Mouse (Mus musculus) neural tube, embryonic 11.5 days (tissue): ENCODE results near the gene Naa38. TPM values are rescaled to one million over a fixed set of nuclear protein-coding genes. Genes with fewer than 3 reads are reported as not detected.
A peak's percentile ranks its signal among the peaks of the same experiment; 100 is the strongest.
"Not testable (repeated sequence)": the region's sequence is repeated elsewhere in the genome, so short reads cannot be mapped to it uniquely, and the experiment has no call there.

Source experiments
- ATAC-seq: fragments of 200-750 bp; cut with Nextera tagmentation; 2 replicates; pipeline ENCODE4 v1.8.0; 2017; ENCODE audit warnings: moderate number of reproducible peaks, mild to moderate bottlenecking, moderate TSS enrichment, moderate library complexity; ENCODE audit not compliant: insufficient read depth, low FRiP score, low TSS enrichment
- DNase-seq: peaks from one replicate; pipeline ENCODE4 v3.0.0-alpha.2; 2015; ENCODE audit warnings: low spot score
- H3K27ac ChIP-seq: fragments of 300-500 bp; sonication (generic); 2 replicates; pipeline ENCODE4 v1.5.1; 2014; ENCODE audit warnings: low read depth, mild to moderate bottlenecking, low read length
- H3K27me3 ChIP-seq: fragments of 300-500 bp; sonication (generic); 2 replicates; pipeline ENCODE4 v1.6.1; 2014; ENCODE audit warnings: mild to moderate bottlenecking, low read length, mixed read lengths; ENCODE audit not compliant: control insufficient read depth, insufficient read depth
- H3K36me3 ChIP-seq: fragments of 300-500 bp; sonication (generic); 2 replicates; pipeline ENCODE4 v1.6.1; 2014; ENCODE audit warnings: mild to moderate bottlenecking, low read length, moderate library complexity, mixed read lengths; ENCODE audit not compliant: control insufficient read depth, insufficient read depth
- H3K4me1 ChIP-seq: fragments of 300-500 bp; sonication (generic); 2 replicates; pipeline ENCODE4 v1.6.1; 2014; ENCODE audit warnings: low read length, mixed read lengths; ENCODE audit not compliant: control insufficient read depth, insufficient read depth
- H3K4me2 ChIP-seq: fragments of 300-500 bp; sonication (generic); 2 replicates; pipeline ENCODE4 v1.6.1; 2014; ENCODE audit warnings: low read depth, mild to moderate bottlenecking, moderate library complexity
- H3K4me3 ChIP-seq: fragments of 300-500 bp; sonication (generic); 2 replicates; pipeline ENCODE4 v1.5.1; 2014; ENCODE audit warnings: low read depth, low read length
- H3K9ac ChIP-seq: fragments of 300-500 bp; sonication (generic); 2 replicates; pipeline ENCODE4 v1.6.1; 2014; ENCODE audit warnings: mild to moderate bottlenecking, low read length
- H3K9me3 ChIP-seq: fragments of 300-500 bp; sonication (generic); 2 replicates; pipeline ENCODE4 v1.6.1; 2016; ENCODE audit warnings: low read length; ENCODE audit not compliant: control insufficient read depth
- WGBS: fragments of 180-500 bp; shearing (Covaris S2); extraction: QIAGEN DNeasy Blood & Tissue Kit; methylation state at CpG from one replicate; pipeline ENCODE4 v1.1.7; 2014; 5-methylcytosine and 5-hydroxymethylcytosine counted together
- polyA plus RNA-seq: library from polyadenylated mRNA; unstranded; fragments of >200 nt; fragmentation: Nextera tagmentation; extraction: Ambion mirVana; gene quantifications from 2 replicates; pipeline ENCODE4 v1.2.1, GENCODE M21; 2014

The Naa38 gene
- polyA plus RNA-seq, result 125 and 129 TPM in 2 replicates

DNA sequence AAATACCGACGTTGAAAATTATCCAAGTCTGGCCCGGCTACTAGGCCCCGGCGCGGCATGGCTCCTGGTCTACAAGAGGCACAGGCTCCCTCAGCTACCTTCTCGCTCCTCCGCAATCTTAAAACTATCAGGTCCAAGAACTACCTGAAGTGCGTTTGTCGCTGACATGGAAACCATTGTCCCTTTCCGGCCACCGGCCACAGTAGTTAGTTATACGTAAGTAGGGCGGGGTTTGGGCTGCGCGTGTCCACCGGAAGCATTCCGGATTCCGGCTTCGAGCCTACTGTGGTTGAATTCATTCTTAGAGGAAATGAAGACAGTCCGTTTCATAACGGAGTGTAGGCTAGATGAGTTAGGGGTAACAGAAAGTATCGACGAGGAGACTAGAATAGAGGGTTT lies at the start of gene Naa38, which contains the start of gene Cyb5d1:
Naa38 (plus strand) TSS at position 253 of the 399 bp plus-strand sequence.
Cyb5d1 (minus strand) TSS at position 397 of the 399 bp plus-strand sequence.
- H3K4me2 ChIP-seq, result peak within 1 kb of the TSS; percentile 78
- WGBS, result 1% methylated on average over 21 of the region's 24 CpGs
- peaks cover 23% of the 10 kb centered on the region for H3K4me1 ChIP-seq
- peak within 1 kb of the TSS; percentile 63 for H3K4me3 ChIP-seq
- H3K9ac ChIP-seq, result peak within 1 kb of the TSS; percentile 96
- ATAC-seq (peak; percentile 73), DNase-seq (peak; percentile 88)
- not testable (repeated sequence) for H3K9me3 ChIP-seq, H3K27me3 ChIP-seq, H3K36me3 ChIP-seq
- H3K27ac ChIP-seq, result peak within 1 kb of the TSS; percentile 83

DNA sequence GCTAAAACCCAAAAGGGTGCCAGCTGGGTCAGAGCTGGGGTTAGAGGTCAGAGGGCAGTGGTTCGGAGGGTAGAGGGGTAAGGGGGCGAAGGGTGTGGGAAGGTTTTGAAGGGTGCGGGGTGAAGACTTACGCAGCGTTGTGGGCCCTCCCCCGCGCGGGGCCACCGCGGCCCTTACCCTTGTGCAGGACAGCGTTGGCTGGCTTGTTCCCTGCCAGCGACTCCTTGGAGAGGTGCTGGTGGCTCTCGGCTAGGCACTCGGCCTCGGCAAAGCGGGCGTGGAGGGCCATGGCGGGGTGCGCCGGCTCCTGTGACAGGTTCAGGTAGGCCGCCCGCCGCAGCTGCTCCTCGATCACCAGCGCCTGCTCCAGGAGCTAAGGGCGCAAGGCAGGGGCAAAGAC lies 48.8 kb upstream of the Naa38 start:
- peaks cover 39% of the 10 kb centered on the region for H3K36me3 ChIP-seq
- WGBS, result 91% methylated on average over 26 of the region's 26 CpGs
- DNase-seq, result no peak

GRCm38 (mm10) chr11:69356544-69356943 lies 38.7 kb upstream of the Naa38 start:
- ATAC-seq (no peak), DNase-seq (no peak)
- Histone ChIP-seq H3K36me3 (peaks cover 37% of the 10 kb centered on the region), H3K9ac (no peak overlapping the region), H3K27ac (no peak overlapping the region), H3K4me3 (no peak overlapping the region), H3K4me1 (no peaks in the 10 kb centered on the region), H3K9me3 (no peaks in the 10 kb centered on the region), H3K4me2 (no peak overlapping the region), H3K27me3 (no peaks in the 10 kb centered on the region)
- whole genome bisulfite sequencing, result 93% methylated on average over 5 of the region's 5 CpGs

More for the DNA sequence above, 48.8 kb upstream of the Naa38 start:
- Histone ChIP-seq H3K27ac (no peak overlapping the region), H3K27me3 (no peaks in the 10 kb centered on the region), H3K4me2 (no peak overlapping the region), H3K4me3 (no peak overlapping the region), H3K9me3 (no peaks in the 10 kb centered on the region), H3K9ac (no peak overlapping the region), H3K4me1 (no peaks in the 10 kb centered on the region)
- ATAC-seq, result no peak

- no peak overlapping the region for H3K27ac ChIP-seq
- H3K4me1 ChIP-seq, result no peaks in the 10 kb centered on the region
- H3K4me3 ChIP-seq, result no peak overlapping the region
- peaks cover 43% of the 10 kb centered on the region for H3K36me3 ChIP-seq
- H3K27me3 ChIP-seq, result no peaks in the 10 kb centered on the region
- 93% methylated on average over 12 of the region's 12 CpGs for WGBS
- DNase-seq (no peak), ATAC-seq (no peak)
- H3K9me3 ChIP-seq, result no peaks in the 10 kb centered on the region
- H3K4me2 ChIP-seq, result no peak overlapping the region
- H3K9ac ChIP-seq, result no peak overlapping the region
These were observed 37.6 kb upstream of the Naa38 start for GRCm38 (mm10) chr11:69357690-69358089.

GRCm38 (mm10) chr11:69362021-69362420 lies 33.3 kb upstream of the Naa38 start:
- DNase-seq, result no peak
- ATAC-seq, result no peak
- H3K36me3 ChIP-seq, result peaks cover 34% of the 10 kb centered on the region

GRCm38 (mm10) chr11:69362479-69362878 lies 32.8 kb upstream of the Naa38 start:
- no peak overlapping the region for H3K9ac ChIP-seq
- H3K4me2 ChIP-seq, result no peak overlapping the region
- no peak for ATAC-seq
- peaks cover 21% of the 10 kb centered on the region for H3K4me1 ChIP-seq
- peaks cover 31% of the 10 kb centered on the region for H3K36me3 ChIP-seq
- H3K9me3 ChIP-seq, result no peaks in the 10 kb centered on the region
- no peak overlapping the region for H3K27ac ChIP-seq
- H3K27me3 ChIP-seq, result no peaks in the 10 kb centered on the region
- DNase-seq, result no peak
- 87% methylated on average over 2 of the region's 2 CpGs for WGBS
- no peak overlapping the region for H3K4me3 ChIP-seq

More at GRCm38 (mm10) chr11:69362021-69362420, 33.3 kb upstream of the Naa38 start:
- H3K27ac ChIP-seq, result no peak overlapping the region
- H3K4me3 ChIP-seq, result no peak overlapping the region
- WGBS, result 66% methylated on average over 7 of the region's 7 CpGs
- H3K4me2 ChIP-seq, result no peak overlapping the region
- no peak overlapping the region for H3K9ac ChIP-seq
- H3K4me1 ChIP-seq, result peaks cover 19% of the 10 kb centered on the region
- H3K9me3 ChIP-seq, result no peaks in the 10 kb centered on the region
- H3K27me3 ChIP-seq, result no peaks in the 10 kb centered on the region

DNA sequence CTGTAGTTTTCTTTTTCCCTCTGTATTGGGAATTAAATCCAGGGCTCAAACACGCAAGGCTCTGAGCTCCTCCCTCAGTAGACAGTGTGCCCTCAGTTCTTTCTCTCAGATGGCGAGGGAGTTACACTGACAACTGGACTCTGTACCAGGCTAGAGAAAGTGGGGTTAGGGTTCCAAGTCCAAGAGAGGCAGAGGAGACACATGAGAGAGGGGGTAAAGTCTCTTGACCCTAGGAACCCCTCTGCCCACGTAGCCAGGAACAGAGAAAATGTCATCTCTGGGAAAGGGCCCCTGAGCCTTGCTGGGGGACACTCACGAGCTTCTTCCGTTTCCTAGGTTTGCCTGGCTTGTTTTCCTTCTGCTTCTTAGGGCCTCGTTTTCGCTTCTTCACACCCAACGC lies 30.9 kb upstream of the Naa38 start:
- DNase-seq, result no peak
- peaks cover 26% of the 10 kb centered on the region for H3K4me1 ChIP-seq
- no peaks in the 10 kb centered on the region for H3K27me3 ChIP-seq
- peaks cover 20% of the 10 kb centered on the region for H3K36me3 ChIP-seq
- ATAC-seq, result no peak
- H3K4me2 ChIP-seq, result peak overlapping the region; percentile 84; the same call in 1 of the 2 replicates
- H3K9ac ChIP-seq, result peak overlapping the region; percentile 23; the same call in 1 of the 2 replicates
- H3K27ac ChIP-seq, result 0 out of 2 replicates have a peak overlapping the region, but pooled peaks have one; percentile 72
- 64% methylated on average over 8 of the region's 8 CpGs for WGBS
- H3K9me3 ChIP-seq, result no peaks in the 10 kb centered on the region
- H3K4me3 ChIP-seq, result no peak overlapping the region

GRCm38 (mm10) chr11:69364910-69365309 lies 30.4 kb upstream of the Naa38 start:
- under 1% methylated on average over 6 of the region's 6 CpGs for WGBS
- DNase-seq, result peak; percentile 63
- no peak overlapping the region; the same call in 1 of the 2 replicates for H3K4me3 ChIP-seq

DNA sequence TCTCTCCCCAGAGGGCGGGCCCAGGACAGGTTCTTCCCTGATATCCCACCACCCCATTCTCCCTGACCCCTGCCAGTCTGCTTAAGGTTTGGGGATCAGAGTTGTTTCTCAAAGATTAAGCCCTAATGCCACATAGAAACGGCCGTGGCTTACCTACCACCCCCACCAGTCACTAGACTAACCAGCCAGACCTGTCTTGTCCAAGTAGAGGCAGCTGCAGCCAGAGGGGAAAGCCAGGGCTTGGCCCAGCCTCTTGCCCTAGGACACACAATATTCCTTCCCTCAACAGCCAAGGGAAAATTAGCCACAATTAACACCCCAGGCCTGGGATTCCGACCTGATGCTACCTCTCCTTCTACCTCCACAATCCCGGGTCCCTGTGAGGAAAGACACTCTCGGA lies 29.6 kb upstream of the Naa38 start:
- ATAC-seq (no peak), DNase-seq (no peak)
- 26% methylated on average over 6 of the region's 6 CpGs for WGBS

More at GRCm38 (mm10) chr11:69364910-69365309, 30.4 kb upstream of the Naa38 start:
- no peaks in the 10 kb centered on the region for H3K27me3 ChIP-seq
- H3K9me3 ChIP-seq, result no peaks in the 10 kb centered on the region
- no peak; the same call in 1 of the 2 replicates for ATAC-seq
- peak overlapping the region; percentile 72 for H3K27ac ChIP-seq
- peak overlapping the region; percentile 55 for H3K9ac ChIP-seq
- H3K4me1 ChIP-seq, result peaks cover 29% of the 10 kb centered on the region
- H3K36me3 ChIP-seq, result peaks cover 17% of the 10 kb centered on the region
- peak overlapping the region; percentile 84 for H3K4me2 ChIP-seq

More for the DNA sequence above, 29.6 kb upstream of the Naa38 start:
- Histone ChIP-seq H3K4me2 (peak overlapping the region; percentile 84), H3K27me3 (no peaks in the 10 kb centered on the region), H3K9ac (peak overlapping the region; percentile 55), H3K4me1 (peaks cover 33% of the 10 kb centered on the region), H3K36me3 (peaks cover 17% of the 10 kb centered on the region), H3K27ac (peak overlapping the region; percentile 100), H3K9me3 (no peaks in the 10 kb centered on the region), H3K4me3 (peak overlapping the region; percentile 96)
